Mouse (Mus musculus) leukemia stem cell, adult 10-12 weeks (primary cell): Measurements from ENCODE around the gene Hmgcs2. TPM values are rescaled to one million over a fixed set of nuclear protein-coding genes. Genes with fewer than 3 reads are reported as not detected.

ENCODE experiments used
- polyA plus RNA-seq: library from polyadenylated mRNA; stranded (reverse); fragments of >175 nt; gene quantifications from 2 replicates; pipeline ENCODE4 v1.2.3, GENCODE M21; 2012; ENCODE audit warnings: low replicate concordance

Gene Hmgcs2
- polyA plus RNA-seq, result not detected in 2 replicates

DNA sequence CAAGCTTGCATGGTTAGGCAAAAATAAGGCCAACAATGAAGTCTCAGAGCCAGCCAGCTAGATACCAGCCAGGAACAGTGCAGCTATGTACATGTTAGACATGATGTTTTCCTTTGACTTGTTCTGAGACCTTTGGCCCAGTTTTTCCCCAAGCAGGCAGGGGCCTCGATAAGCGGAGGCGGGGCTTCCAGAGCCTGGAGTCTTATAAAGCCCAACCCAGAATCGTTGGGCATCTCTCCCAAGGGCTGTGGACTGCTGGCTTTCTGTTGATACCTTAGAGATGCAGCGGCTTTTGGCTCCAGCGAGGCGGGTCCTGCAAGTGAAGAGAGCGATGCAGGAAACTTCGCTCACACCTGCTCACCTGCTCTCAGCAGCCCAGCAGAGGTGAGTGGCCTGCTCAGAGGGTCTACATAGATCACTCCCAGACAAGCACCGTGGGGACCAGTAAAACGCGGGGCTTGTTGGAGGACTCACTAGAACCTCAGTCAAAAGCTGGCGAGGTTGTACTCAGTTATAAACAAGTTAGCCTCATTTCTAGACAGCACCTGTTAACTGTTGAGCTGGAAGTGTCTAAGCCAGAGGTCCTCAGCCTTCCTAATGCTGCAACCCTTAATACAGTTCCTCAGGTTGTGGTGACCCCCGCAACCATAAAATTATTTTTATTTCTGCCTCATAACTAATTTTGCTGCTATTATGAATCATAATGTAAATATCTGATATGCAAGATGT lies at the start of gene Hmgcs2:
Gene Hmgcs2, plus strand, starts transcription at position 232 of the 729 bp plus-strand sequence.

DNA sequence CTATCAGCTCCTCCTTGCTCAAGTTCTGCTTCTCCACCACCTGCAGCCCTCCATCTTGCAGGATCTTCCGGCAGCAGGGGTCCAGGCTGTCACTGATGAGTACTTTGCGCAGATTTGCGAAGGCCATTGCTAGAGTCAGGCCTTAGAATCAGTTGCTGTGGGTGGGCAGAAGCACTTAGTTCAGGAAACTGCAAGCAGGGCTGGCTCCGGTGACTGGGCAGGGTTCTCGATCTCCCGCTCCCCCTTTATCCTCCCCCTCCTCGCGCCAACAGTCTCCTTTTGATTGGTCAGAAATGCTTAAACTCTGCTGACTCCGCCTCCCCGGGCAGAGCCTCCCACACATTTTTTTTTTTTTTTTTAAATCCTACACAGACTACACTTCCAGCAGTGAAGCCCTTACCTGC lies 59.5 kb downstream of the Hmgcs2 start, which contains the start of gene Phgdh:
Gene Phgdh, minus strand, starts transcription at position 285 of the 404 bp plus-strand sequence.

Other genes with a start within 250 kb of the Hmgcs2 start
- not detected in 2 replicates for gene Adam30, start 119.8 kb upstream of the Hmgcs2 start, polyA plus RNA-seq
- gene Reg4, start 58.3 kb upstream of the Hmgcs2 start, polyA plus RNA-seq, result not detected in 2 replicates
- gene Phgdh, start 59.6 kb downstream of the Hmgcs2 start, polyA plus RNA-seq, result 87.9 and 98.6 TPM in 2 replicates
- gene Zfp697, start 102.0 kb downstream of the Hmgcs2 start, polyA plus RNA-seq, result 0.07 and 0.23 TPM in 2 replicates
- not detected in 2 replicates for gene Gm4450, start 176.7 kb downstream of the Hmgcs2 start, polyA plus RNA-seq
- not detected in 2 replicates for gene Hsd3b4, start 230.1 kb downstream of the Hmgcs2 start, polyA plus RNA-seq